Mouse (Mus musculus) forebrain, embryonic 14.5 days (tissue): ENCODE results near the gene Triap1. TPM values are rescaled to one million over a fixed set of nuclear protein-coding genes. Genes with fewer than 3 reads are reported as not detected.
"Not testable (repeated sequence)": the region's sequence is repeated elsewhere in the genome, so short reads cannot be mapped to it uniquely, and the experiment has no call there.

ENCODE experiments used
- ATAC-seq: fragments of 200-750 bp; cut with Nextera tagmentation; 2 replicates; pipeline ENCODE4 v1.8.0; 2017; ENCODE audit warnings: mild to moderate bottlenecking, moderate library complexity
- DNase-seq: peaks from one replicate; pipeline ENCODE4 v3.0.0-alpha.2; 2015; ENCODE audit warnings: low spot score
- H3K27ac ChIP-seq: fragments of 300-500 bp; sonication (generic); 2 replicates; pipeline ENCODE4 v1.5.1; 2014; ENCODE audit warnings: low read depth, mild to moderate bottlenecking, control low read depth, low read length, moderate library complexity
- H3K27me3 ChIP-seq: fragments of 300-500 bp; sonication (generic); replicated peaks from 2 replicates; pipeline ENCODE4 v1.6.1; 2014; ENCODE audit warnings: low read length, control low read depth, mixed read lengths; ENCODE audit not compliant: control insufficient read depth, insufficient read depth
- H3K36me3 ChIP-seq: fragments of 300-500 bp; sonication (generic); 2 replicates; pipeline ENCODE4 v1.6.1; 2014; ENCODE audit warnings: low read length, control low read depth; ENCODE audit not compliant: control insufficient read depth, insufficient read depth
- H3K4me1 ChIP-seq: fragments of 300-500 bp; sonication (generic); 2 replicates; pipeline ENCODE4 v1.6.1; 2014; ENCODE audit warnings: antibody characterized with exemption, low read length, control low read depth; ENCODE audit not compliant: control insufficient read depth, insufficient read depth
- H3K4me2 ChIP-seq: fragments of 300-500 bp; sonication (generic); 2 replicates; pipeline ENCODE4 v1.6.1; 2014; ENCODE audit warnings: mild to moderate bottlenecking, control low read depth, low read length
- H3K4me3 ChIP-seq: fragments of 300-500 bp; sonication (generic); 2 replicates; pipeline ENCODE4 v1.5.1; 2014; ENCODE audit warnings: low read depth, low read length, control low read depth
- H3K9ac ChIP-seq: fragments of 300-500 bp; sonication (generic); 2 replicates; pipeline ENCODE4 v1.6.1; 2014; ENCODE audit warnings: mild to moderate bottlenecking, low read length, control low read depth, moderate library complexity
- H3K9me3 ChIP-seq: fragments of 300-500 bp; sonication (generic); replicated peaks from 2 replicates; pipeline ENCODE4 v1.6.1; 2016; ENCODE audit warnings: low read length, control low read depth, mixed read lengths; ENCODE audit not compliant: control insufficient read depth
- WGBS: fragments of 180-500 bp; shearing (Covaris S2); extraction: QIAGEN DNeasy Blood & Tissue Kit; methylation state at CpG from one replicate; pipeline ENCODE4 v1.1.7; 2014; 5-methylcytosine and 5-hydroxymethylcytosine counted together
- polyA plus RNA-seq: library from polyadenylated mRNA; unstranded; fragments of >200 nt; fragmentation: Nextera tagmentation; extraction: Ambion mirVana; gene quantifications from 2 replicates; pipeline ENCODE4 v1.2.1, GENCODE M21; 2014

Triap1 gene
- polyA plus RNA-seq, 1 experiment from 2014 or later: 57.6 TPM

DNA sequence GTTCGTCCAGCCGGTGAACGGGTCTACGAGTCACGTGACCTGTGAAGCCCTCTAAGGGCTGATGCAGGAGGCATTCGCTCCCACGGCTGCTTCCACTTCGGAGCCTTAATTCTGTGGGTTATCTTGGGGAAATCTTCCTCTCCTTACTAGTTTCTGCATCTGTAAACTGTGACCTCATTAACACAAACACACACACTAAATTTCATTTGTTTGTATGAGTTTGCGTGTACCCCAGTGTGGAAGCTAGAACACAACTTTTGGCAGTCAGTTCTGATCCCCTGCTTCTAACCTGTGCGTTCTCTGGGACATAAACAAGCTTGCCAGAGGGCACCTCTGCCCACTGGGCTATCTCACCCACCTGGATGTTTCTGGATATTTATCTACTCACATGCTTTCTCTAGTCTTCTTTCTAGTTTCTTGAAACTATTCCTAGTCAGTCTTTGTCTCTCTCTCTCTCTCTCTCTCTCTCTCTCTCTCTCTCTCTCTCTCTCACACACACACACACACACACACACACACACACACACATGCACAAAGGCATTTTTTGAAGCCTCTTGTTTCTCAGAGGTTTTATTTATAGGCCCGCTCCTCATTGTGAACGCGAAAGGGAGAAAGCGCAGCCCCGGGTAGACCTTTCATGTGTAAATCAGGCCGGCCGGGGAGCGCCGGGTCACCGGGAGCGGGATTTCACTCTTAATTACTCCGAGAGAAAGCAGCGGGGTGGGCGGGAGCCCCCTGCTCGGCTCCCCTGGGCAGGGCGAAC lies 32.6 kb downstream of the Triap1 start:
- ATAC-seq: peak; percentile 95
- Histone ChIP-seq H3K9ac (peak overlapping the region; percentile 45; the same call in 1 of the 2 replicates), H3K36me3 (no peaks in the 10 kb centered on the region), H3K4me2 (peak overlapping the region; percentile 41), H3K4me3 (peak overlapping the region; percentile 8; the same call in 1 of the 2 replicates), H3K27me3 (no peaks in the 10 kb centered on the region), H3K4me1 (0 out of 2 replicates have a peak, but pooled peaks cover 4% of the 10 kb centered on the region), H3K9me3 (no peaks in the 10 kb centered on the region), H3K27ac (peak overlapping the region; percentile 67)
- 3% methylated on average over 26 of the region's 26 CpGs for WGBS
- DNase-seq: peak; percentile 93

GRCm38 (mm10) chr5:115374204-115374820 lies 33.3 kb downstream of the Triap1 start:
- 6% methylated on average over 11 of the region's 11 CpGs for WGBS
- Histone ChIP-seq H3K27me3 (no peaks in the 10 kb centered on the region), H3K36me3 (no peaks in the 10 kb centered on the region), H3K4me3 (peak overlapping the region; percentile 8; the same call in 1 of the 2 replicates), H3K9me3 (no peaks in the 10 kb centered on the region), H3K4me1 (0 out of 2 replicates have a peak, but pooled peaks cover 4% of the 10 kb centered on the region), H3K9ac (peak overlapping the region; percentile 45; the same call in 1 of the 2 replicates), H3K27ac (peak overlapping the region; percentile 67), H3K4me2 (peak overlapping the region; percentile 41)
- ATAC-seq: no peak
- DNase-seq: no peak

DNA sequence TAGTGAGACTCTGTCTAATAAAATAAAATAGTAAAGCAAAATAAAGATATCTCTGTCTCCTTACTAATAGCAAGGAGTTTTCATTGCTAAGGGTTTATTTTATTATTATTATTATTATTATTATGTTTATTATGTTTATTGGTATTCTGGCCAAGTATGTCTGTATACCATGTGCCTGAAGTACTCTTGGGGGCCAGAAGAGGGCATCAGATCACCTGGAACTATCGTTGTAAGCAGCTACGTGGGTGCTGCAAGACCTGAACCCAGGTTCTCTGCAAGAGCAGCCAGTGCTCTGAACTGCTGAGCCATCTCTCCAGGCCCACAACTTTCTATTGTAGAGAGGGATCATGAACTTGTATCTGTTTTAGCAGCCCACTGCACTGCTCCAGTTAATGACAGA lies 34.4 kb downstream of the Triap1 start:
- Histone ChIP-seq H3K27me3 (no peaks in the 10 kb centered on the region), H3K9ac (no peak overlapping the region), H3K36me3 (no peaks in the 10 kb centered on the region), H3K9me3 (no peaks in the 10 kb centered on the region), H3K27ac (no peak overlapping the region), H3K4me2 (no peak overlapping the region), H3K4me1 (0 out of 2 replicates have a peak, but pooled peaks cover 4% of the 10 kb centered on the region), H3K4me3 (no peak overlapping the region)
- 85% methylated on average over 2 of the region's 2 CpGs for WGBS
- DNase-seq: no peak
- ATAC-seq: no peak

DNA sequence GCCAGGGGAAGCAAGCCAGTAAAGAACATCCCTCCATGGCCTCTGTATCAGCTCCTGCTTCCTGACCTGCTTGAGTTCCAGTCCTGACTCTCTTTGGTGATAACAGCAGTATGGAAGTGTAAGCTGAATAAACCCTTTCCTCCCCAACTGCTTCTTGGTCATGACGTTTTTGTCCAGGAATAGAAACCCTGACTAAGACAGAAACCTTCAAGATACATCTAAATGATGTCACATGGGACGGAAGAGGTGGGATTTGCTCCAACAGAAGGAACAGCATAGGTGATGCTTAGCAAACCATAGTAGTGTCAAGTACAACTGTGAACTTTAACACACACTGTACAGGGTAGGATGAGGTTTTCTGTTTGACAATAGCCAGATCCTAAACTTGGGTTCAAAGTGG lies 37.9 kb downstream of the Triap1 start:
- DNase-seq: not testable (repeated sequence)

DNA sequence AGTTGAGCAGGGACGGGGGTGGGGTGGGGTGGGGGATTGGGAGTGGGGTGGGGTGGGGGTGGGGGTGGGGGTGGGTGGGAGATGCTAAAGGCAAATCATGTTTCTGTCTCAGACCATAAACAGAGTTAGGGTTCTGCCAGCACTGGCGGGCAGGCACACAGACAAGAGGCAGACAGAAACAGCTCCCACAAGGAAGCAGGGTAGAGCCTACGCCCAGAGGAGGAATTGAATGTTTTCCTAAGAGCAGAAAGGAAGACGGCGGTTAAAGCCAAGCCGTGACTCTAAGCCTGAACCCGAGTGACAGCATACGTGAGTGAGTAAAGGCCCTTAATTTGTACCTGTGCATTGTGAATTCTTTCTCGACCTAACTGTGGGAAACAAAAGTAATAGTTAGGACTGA lies 50.9 kb downstream of the Triap1 start:
- no peak for DNase-seq
- H3K27me3 ChIP-seq: no peaks in the 10 kb centered on the region
- peaks cover 3% of the 10 kb centered on the region; the same call in 1 of the 2 replicates for H3K4me1 ChIP-seq
- H3K4me2 ChIP-seq: no peak overlapping the region
- WGBS: 23% methylated on average over 9 of the region's 9 CpGs
- no peaks in the 10 kb centered on the region for H3K9me3 ChIP-seq
- no peak overlapping the region for H3K9ac ChIP-seq
- H3K4me3 ChIP-seq: no peak overlapping the region
- no peak for ATAC-seq
- 0 out of 2 replicates have a peak overlapping the region, but pooled peaks have one; percentile 6 for H3K27ac ChIP-seq
- no peaks in the 10 kb centered on the region for H3K36me3 ChIP-seq

More for the DNA sequence above, 37.9 kb downstream of the Triap1 start:
- WGBS: 91% methylated on average over 2 of the region's 2 CpGs
- H3K9me3 ChIP-seq, ATAC-seq, H3K36me3 ChIP-seq, H3K27me3 ChIP-seq, H3K4me2 ChIP-seq, H3K27ac ChIP-seq, H3K9ac ChIP-seq, H3K4me1 ChIP-seq, H3K4me3 ChIP-seq: not testable (repeated sequence)

GRCm38 (mm10) chr5:115392969-115393368 lies 51.9 kb downstream of the Triap1 start:
- no peak for ATAC-seq
- no peak overlapping the region for H3K9ac ChIP-seq
- no peaks in the 10 kb centered on the region for H3K36me3 ChIP-seq
- peaks cover 5% of the 10 kb centered on the region for H3K4me1 ChIP-seq
- no peak overlapping the region for H3K4me2 ChIP-seq
- no peaks in the 10 kb centered on the region for H3K27me3 ChIP-seq
- no peak overlapping the region for H3K27ac ChIP-seq
- H3K9me3 ChIP-seq: no peaks in the 10 kb centered on the region
- WGBS: 92% methylated on average over 1 of the region's 1 CpGs
- H3K4me3 ChIP-seq: no peak overlapping the region
- DNase-seq: no peak

Other genes starting within 250 kb of the Triap1 start
- 39.4 and 50.4 TPM in 2 replicates for gene Gm10401, start 242.9 kb upstream of the Triap1 start, polyA plus RNA-seq
- gene Acads, start 221.9 kb upstream of the Triap1 start, polyA plus RNA-seq: 17.7 and 18.8 TPM in 2 replicates
- 35.4 and 37.8 TPM in 2 replicates for gene Unc119b, start 206.2 kb upstream of the Triap1 start, polyA plus RNA-seq
- gene Mlec, start 183.0 kb upstream of the Triap1 start, polyA plus RNA-seq: 11.4 and 12.5 TPM in 2 replicates
- gene Cabp1, start 146.8 kb upstream of the Triap1 start, polyA plus RNA-seq: 7.1 and 10.1 TPM in 2 replicates
- 101 and 105 TPM in 2 replicates for gene Pop5, start 105.4 kb upstream of the Triap1 start, polyA plus RNA-seq
- 64.3 and 75.2 TPM in 2 replicates for gene Rnf10, start 68.3 kb upstream of the Triap1 start, polyA plus RNA-seq
- 55.1 and 60.9 TPM in 2 replicates for gene Coq5, start 61.6 kb upstream of the Triap1 start, polyA plus RNA-seq
- 1,615 and 1,740 TPM in 2 replicates for gene Dynll1, start 40.2 kb upstream of the Triap1 start, polyA plus RNA-seq
- gene Srsf9, start 14.0 kb upstream of the Triap1 start, polyA plus RNA-seq: 165 and 169 TPM in 2 replicates
- 30.1 and 32.9 TPM in 2 replicates for gene Gatc, start within 50 bp of the Triap1 start, polyA plus RNA-seq
- gene Cox6a1, start 7.8 kb downstream of the Triap1 start, polyA plus RNA-seq: 1,083 and 1,200 TPM in 2 replicates
- 63.3 and 69.4 TPM in 2 replicates for gene Msi1, start 88.4 kb downstream of the Triap1 start, polyA plus RNA-seq
- not detected in 2 replicates for gene Pla2g1b, start 125.0 kb downstream of the Triap1 start, polyA plus RNA-seq
- gene Sirt4, start 143.5 kb downstream of the Triap1 start, polyA plus RNA-seq: 19.5 and 24.3 TPM in 2 replicates
- gene Pxn, start 165.5 kb downstream of the Triap1 start, polyA plus RNA-seq: 7.5 and 9.8 TPM in 2 replicates
- gene Rplp0, start 218.2 kb downstream of the Triap1 start, polyA plus RNA-seq: 1,112 and 1,434 TPM in 2 replicates
- 29.2 and 41.2 TPM in 2 replicates for gene Gcn1l1, start 224.0 kb downstream of the Triap1 start, polyA plus RNA-seq